Mouse (Mus musculus): Measurements from ENCODE around the gene Col11a1. TPM values are rescaled to one million over a fixed set of nuclear protein-coding genes. Genes with fewer than 3 reads are reported as not detected.

Col11a1 gene
- total and polyA plus RNA-seq, 3 experiments, result not detected

- H3K4me3 ChIP-seq (replicated peaks in 1 of 3; ENCODE audit: low read depth in 2 of 3, low read length in 2 of 3, poor library complexity in 1 of 3), result no peak overlapping the region
- in situ Hi-C loops (cut with MboI; ENCODE audit: low pct_ligation_motif_present, low pct_unique_long_range_greater_than_20kb, low sequenced_read_pairs) (no loop called here), dilution Hi-C loops (cut with MboI; ENCODE audit: extremely low pct_ligation_motif_present, extremely low pct_unique_long_range_greater_than_20kb, low sequenced_read_pairs) (no loop called here)
- H3K4me1 ChIP-seq (ENCODE audit: control insufficient read depth in 1 of 2, insufficient read depth in 2 of 2), result no peaks in the 10 kb centered on the region
- no peaks in the 10 kb centered on the region for H3K27me3 ChIP-seq (replicated peaks)
- no peak overlapping the region for H3K27ac ChIP-seq (ENCODE audit: insufficient read depth, low read depth)
- H3K79me2 ChIP-seq (replicated peaks; ENCODE audit: control insufficient read depth, extremely low read depth, insufficient read depth, poor library complexity, severe bottlenecking), result no peaks in the 10 kb centered on the region
- no peak overlapping the region for H3K4me2 ChIP-seq (ENCODE audit: insufficient read depth, low read depth, poor library complexity, severe bottlenecking)
- H3K9ac ChIP-seq (ENCODE audit: insufficient read depth, low read depth), result no peak overlapping the region
- no peak for TF ChIP-seq HCFC1 (IDR thresholded peaks at IDR 0.05; ENCODE audit: low read depth, low read length)
- no peak for TF ChIP-seq PAX5 (IDR thresholded peaks at IDR 0.05; ENCODE audit: low read length)
- TF ChIP-seq ELF1 (IDR thresholded peaks at IDR 0.05; ENCODE audit: low read depth, low read length), result no peak
- no peak for TF ChIP-seq CHD2 (IDR thresholded peaks at IDR 0.05; ENCODE audit: low read length)
- TF ChIP-seq UBTF (IDR thresholded peaks at IDR 0.05; ENCODE audit: low read depth, low read length), result no peak
- TF ChIP-seq NELFE (IDR thresholded peaks at IDR 0.05; ENCODE audit: low read depth, low read length), result no peak
- TF ChIP-seq POLR2AphosphoS2 (IDR thresholded peaks at IDR 0.05; ENCODE audit: low read depth, low read length), result no peak
- TF ChIP-seq USF2 (conservative IDR thresholded peaks at IDR 0.05; ENCODE audit: low read depth, low read length), result no peak
- no peak for TF ChIP-seq ZC3H11A (IDR thresholded peaks at IDR 0.05; ENCODE audit: low read depth, low read length)
- no peak for TF ChIP-seq MAZ (IDR thresholded peaks at IDR 0.05; ENCODE audit: low read depth, low read length)
- no peak for TF ChIP-seq ZKSCAN1 (IDR thresholded peaks at IDR 0.05; ENCODE audit: borderline replicate concordance, low read depth, low read length)
- no peak for TF ChIP-seq ZNF384 (IDR thresholded peaks at IDR 0.05; ENCODE audit: low read depth, low read length)
- no peak for TF ChIP-seq EP300 (IDR thresholded peaks at IDR 0.05; ENCODE audit: low read length)
- no peak for TF ChIP-seq IRF4 (IDR thresholded peaks at IDR 0.05; ENCODE audit: low read depth, low read length)
- TF ChIP-seq E2F4 (IDR thresholded peaks at IDR 0.05; ENCODE audit: insufficient replicate concordance, low read depth, low read length), result no peak
- H3K36me3 ChIP-seq (replicated peaks in 1 of 2; ENCODE audit: control insufficient read depth in 1 of 2, insufficient read depth in 1 of 2, low read length in 1 of 2), result no peaks in the 10 kb centered on the region
- no peak for DNase-seq (ENCODE audit: extremely low read depth)
- peaks cover 39% of the 10 kb centered on the region for H3K9me3 ChIP-seq (replicated peaks; ENCODE audit: low read length)
Observed at GRCm38 (mm10) chr3:114030886-114031285, 546 bp downstream of the Col11a1 start.

- dilution Hi-C loops (cut with MboI; ENCODE audit: extremely low pct_ligation_motif_present, extremely low pct_unique_long_range_greater_than_20kb, low sequenced_read_pairs), result no loop called here
- in situ Hi-C loops (cut with MboI; ENCODE audit: low pct_ligation_motif_present, low pct_unique_long_range_greater_than_20kb, low sequenced_read_pairs), result no loop called here
- H3K36me3 ChIP-seq (replicated peaks in 1 of 2; ENCODE audit: control insufficient read depth in 1 of 2, insufficient read depth in 1 of 2, low read length in 1 of 2), result no peaks in the 10 kb centered on the region
- peaks cover 39% of the 10 kb centered on the region for H3K9me3 ChIP-seq (replicated peaks; ENCODE audit: low read length)
- H3K79me2 ChIP-seq (replicated peaks; ENCODE audit: control insufficient read depth, extremely low read depth, insufficient read depth, poor library complexity, severe bottlenecking), result no peaks in the 10 kb centered on the region
- H3K4me2 ChIP-seq (ENCODE audit: insufficient read depth, low read depth, poor library complexity, severe bottlenecking), result no peak overlapping the region
- DNase-seq (ENCODE audit: extremely low read depth), result no peak
- no peak overlapping the region for H3K9ac ChIP-seq (ENCODE audit: insufficient read depth, low read depth)
- no peaks in the 10 kb centered on the region for H3K27me3 ChIP-seq (replicated peaks)
- H3K4me1 ChIP-seq (ENCODE audit: control insufficient read depth in 1 of 2, insufficient read depth in 2 of 2), result no peaks in the 10 kb centered on the region
- H3K27ac ChIP-seq (ENCODE audit: insufficient read depth, low read depth), result no peak overlapping the region
- no peak for TF ChIP-seq ZNF384 (IDR thresholded peaks at IDR 0.05; ENCODE audit: low read depth, low read length)
- no peak for TF ChIP-seq RCOR1 (conservative IDR thresholded peaks at IDR 0.05; ENCODE audit: low read depth, low read length)
- TF ChIP-seq MXI1 (IDR thresholded peaks at IDR 0.05; ENCODE audit: low read depth, low read length), result no peak
- TF ChIP-seq RAD21 (IDR thresholded peaks at IDR 0.05; ENCODE audit: low read depth, low read length), result no peak
- no peak for TF ChIP-seq GABPA (IDR thresholded peaks at IDR 0.05; ENCODE audit: insufficient replicate concordance, low read depth, low read length)
- TF ChIP-seq IRF4 (IDR thresholded peaks at IDR 0.05; ENCODE audit: low read depth, low read length), result no peak
- TF ChIP-seq MAX (IDR thresholded peaks at IDR 0.05; ENCODE audit: low read length), result no peak
- TF ChIP-seq SMC3 (IDR thresholded peaks at IDR 0.05; ENCODE audit: low read depth, low read length), result no peak
- no peak for TF ChIP-seq CTCF (conservative IDR thresholded peaks at IDR 0.05 in 1 of 2, IDR thresholded peaks at IDR 0.05 in 1 of 2; ENCODE audit: low read depth in 2 of 2, low read length in 2 of 2)
- no peak for TF ChIP-seq USF1 (IDR thresholded peaks at IDR 0.05; ENCODE audit: low read depth, low read length)
- no peak for TF ChIP-seq SIN3A (IDR thresholded peaks at IDR 0.05; ENCODE audit: low read length)
- TF ChIP-seq UBTF (IDR thresholded peaks at IDR 0.05; ENCODE audit: low read depth, low read length), result no peak
- TF ChIP-seq MAZ (IDR thresholded peaks at IDR 0.05; ENCODE audit: low read depth, low read length), result no peak
- no peak for TF ChIP-seq HCFC1 (IDR thresholded peaks at IDR 0.05; ENCODE audit: low read depth, low read length)
- H3K4me3 ChIP-seq (replicated peaks in 1 of 3; ENCODE audit: low read depth in 2 of 3, low read length in 2 of 3, poor library complexity in 1 of 3), result no peak overlapping the region
Observed at GRCm38 (mm10) chr3:114031351-114032213, 1.2 kb downstream of the Col11a1 start.

Measured in CH12.LX (cell line).